Comparison of ENCODE assay signal across 8 mouse cellular contexts in genomic region chr16:94312663-94313228, GRCm38 (mm10). TPM values are rescaled to one million over a fixed set of nuclear protein-coding genes. Genes with fewer than 3 reads are reported as not detected.
DNase-seq lines count a peak whose midpoint lies in the region; ATAC-seq lines count a peak whose summit lies in the region.

No protein-coding gene starts in this region.

- ATAC-seq in inflammation-experienced regulatory T-cells, adult 6 months, result peak; percentile 81
- peak; percentile 81 for ATAC-seq in megakaryocyte progenitor cell, adult 5-6 weeks (replicated peaks; ENCODE audit: poor library complexity)

- intact Hi-C loops in left cerebral cortex, postnatal 10 days (cut with DNase I), result loop anchor here (1.0 to 5.0 kb wide), 2 partner anchors 45 to 58 kb away; partner anchors contain the start of gene Ttc3

- DNase-seq in adrenal gland, adult (ENCODE audit: inconsistent age in 2 of 2, low spot score in 1 of 2), result peak; percentile 87 to 94
- peak; percentile 92 for DNase-seq in embryo, embryonic 10 days (ENCODE audit: low spot score)
- DNase-seq in gastrocnemius, postnatal 10 days, result peak; percentile 73
- peak; percentile 82 to 89 for DNase-seq in left cerebral cortex, postnatal 10 days (ENCODE audit: extremely low spot score in 1 of 2, low spot score in 2 of 2)
- peak; percentile 79 for DNase-seq in right cerebral cortex, postnatal 14 days
- DNase-seq in urinary bladder, postnatal 4 days (ENCODE audit: low spot score in 2 of 2), result peak; percentile 73 to 80

RNA-seq across cellular contexts. Expression of gene Hlcs, which starts 0.6 kb away (rescaled TPM):
- total RNA-seq in gastrocnemius, postnatal 10 days (2021), result 1 to 10 TPM; 7.0 to 7.7 TPM
- polyA plus RNA-seq in inflammation-experienced regulatory T-cells, adult 6 months (2017; shearing (Covaris generic)), result 1 to 10 TPM; 4.3 to 9.7 (median 9.1) TPM
- total RNA-seq in left cerebral cortex, postnatal 10 days (2021), result 10 to 100 TPM; 12.4 to 13.1 TPM
- total RNA-seq in megakaryocyte progenitor cell, adult 5-6 weeks (2015), result 8.2 and 9.8 TPM in 2 replicates
- total RNA-seq in megakaryocyte progenitor cell, adult 5-6 weeks (2017), result 4.3 and 6.0 TPM in 2 replicates

RNA-seq across cellular contexts. Expression of gene Ripply3, which starts 15.5 kb away (rescaled TPM):
- total RNA-seq in gastrocnemius, postnatal 10 days (2021), result 1 to 10 TPM; 1.9 to 3.4 TPM
- under 1 TPM; 0.39 to 0.81 (median 0.77) TPM for polyA plus RNA-seq in inflammation-experienced regulatory T-cells, adult 6 months (2017; shearing (Covaris generic))
- under 1 TPM in 1 of 2 experiments, not detected in 1; 0.43 TPM for total RNA-seq in left cerebral cortex, postnatal 10 days (2021)
- 0.67 TPM in 1 of 2 replicates, not detected in the other for total RNA-seq in megakaryocyte progenitor cell, adult 5-6 weeks (2015)
- total RNA-seq in megakaryocyte progenitor cell, adult 5-6 weeks (2017), result not detected in 2 replicates

RNA-seq across cellular contexts. Expression of gene Ttc3, which starts 57.7 kb away (rescaled TPM):
- 100 to 1,000 TPM; 103 to 128 TPM for total RNA-seq in gastrocnemius, postnatal 10 days (2021)
- polyA plus RNA-seq in inflammation-experienced regulatory T-cells, adult 6 months (2017; shearing (Covaris generic)), result 100 to 1,000 TPM in 1 of 3 experiments, 10 to 100 TPM in 2; 30.0 to 103 (median 89.3) TPM
- 100 to 1,000 TPM; 798 to 822 TPM for total RNA-seq in left cerebral cortex, postnatal 10 days (2021)
- total RNA-seq in megakaryocyte progenitor cell, adult 5-6 weeks (2015), result 42.6 and 55.9 TPM in 2 replicates
- total RNA-seq in megakaryocyte progenitor cell, adult 5-6 weeks (2017), result 113 and 168 TPM in 2 replicates

RNA-seq across cellular contexts. Expression of gene Pigp, which starts 58.9 kb away (rescaled TPM):
- total RNA-seq in gastrocnemius, postnatal 10 days (2021), result 100 to 1,000 TPM; 144 to 146 TPM
- polyA plus RNA-seq in inflammation-experienced regulatory T-cells, adult 6 months (2017; shearing (Covaris generic)), result 10 to 100 TPM; 47.3 to 96.8 (median 94.1) TPM
- total RNA-seq in left cerebral cortex, postnatal 10 days (2021), result 10 to 100 TPM; 46.8 to 51.4 TPM
- 32.7 and 51.4 TPM in 2 replicates for total RNA-seq in megakaryocyte progenitor cell, adult 5-6 weeks (2015)
- 9.1 and 18.1 TPM in 2 replicates for total RNA-seq in megakaryocyte progenitor cell, adult 5-6 weeks (2017)

Comparison
In these comparisons a context has a peak if more than half of its experiments do, and no peak if none do; other contexts are left out.
1. Peak in every context shown above with its lines: DNase-seq and ATAC-seq.
2. RNA of gene Ttc3, which starts 57.7 kb away (total RNA-seq): 798 to 822 TPM in left cerebral cortex, postnatal 10 days; 103 to 128 TPM in gastrocnemius, postnatal 10 days and 42.6 to 168 TPM in megakaryocyte progenitor cell, adult 5-6 weeks; every median in the first group is over 4 times any median in the second.